Mouse (Mus musculus): ENCODE data around the gene Gpr182.
A peak's percentile ranks its signal among the peaks of the same experiment; 100 is the strongest.

Gene Gpr182

DNA sequence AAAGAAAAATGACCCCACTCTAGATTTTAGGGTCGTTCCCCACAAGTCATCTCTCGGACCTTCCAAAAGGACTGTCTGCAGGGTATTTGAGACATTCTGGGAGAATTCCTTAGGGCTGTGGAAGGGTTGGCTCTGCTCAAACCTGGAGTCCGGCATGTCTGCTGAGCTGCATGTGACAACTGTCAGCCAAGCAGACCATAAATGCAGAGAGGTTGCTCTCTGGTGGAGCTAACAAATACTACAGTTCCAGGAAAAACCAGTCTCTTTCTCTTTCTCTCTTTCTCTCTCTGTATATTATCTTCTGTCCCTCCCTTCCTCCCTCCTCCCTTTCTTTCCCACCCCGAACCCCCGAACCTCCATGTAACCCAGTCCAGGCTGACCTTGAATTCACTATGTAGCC lies 17.1 kb downstream of the Gpr182 start:
- Histone ChIP-seq H3K9me3 (ENCODE audit: low read length) (peaks cover 10% of the 10 kb centered on the region), H3K27me3 (ENCODE audit: insufficient read depth, low read length) (peaks cover 7% of the 10 kb centered on the region; the same call in 1 of the 2 replicates), H3K36me3 (ENCODE audit: insufficient read depth, low read length) (no peaks in the 10 kb centered on the region), H3K4me3 (replicated peaks; ENCODE audit: low read length) (no peak overlapping the region), H3K4me1 (replicated peaks; ENCODE audit: low read depth, low read length) (peaks cover 27% of the 10 kb centered on the region)
- TF ChIP-seq CTCF (conservative IDR thresholded peaks at IDR 0.05; ENCODE audit: low read length) (no peak; the same call in 1 of the 2 replicates), POU5F1 (IDR thresholded peaks at IDR 0.05; ENCODE audit: borderline replicate concordance, low read length) (no peak), NANOG (IDR thresholded peaks at IDR 0.05; ENCODE audit: borderline replicate concordance, low read length) (no peak)

GRCm38 (mm10) chr10:127731397-127731796 lies 20.1 kb downstream of the Gpr182 start:
- Histone ChIP-seq H3K4me3 (replicated peaks; ENCODE audit: low read length) (no peak overlapping the region), H3K9me3 (ENCODE audit: low read length) (peaks cover 10% of the 10 kb centered on the region), H3K36me3 (ENCODE audit: insufficient read depth, low read length) (no peaks in the 10 kb centered on the region), H3K27me3 (ENCODE audit: insufficient read depth, low read length) (peaks cover 19% of the 10 kb centered on the region), H3K4me1 (replicated peaks; ENCODE audit: low read depth, low read length) (peaks cover 39% of the 10 kb centered on the region)
- TF ChIP-seq POU5F1 (IDR thresholded peaks at IDR 0.05; ENCODE audit: borderline replicate concordance, low read length) (no peak), CTCF (conservative IDR thresholded peaks at IDR 0.05; ENCODE audit: low read length) (no peak), NANOG (IDR thresholded peaks at IDR 0.05; ENCODE audit: borderline replicate concordance, low read length) (no peak)

- Histone ChIP-seq H3K4me1 (replicated peaks; ENCODE audit: low read depth, low read length) (peaks cover 39% of the 10 kb centered on the region), H3K27me3 (ENCODE audit: insufficient read depth, low read length) (peaks cover 20% of the 10 kb centered on the region), H3K4me3 (replicated peaks; ENCODE audit: low read length) (no peak overlapping the region), H3K9me3 (ENCODE audit: low read length) (peaks cover 10% of the 10 kb centered on the region), H3K36me3 (ENCODE audit: insufficient read depth, low read length) (no peaks in the 10 kb centered on the region)
- TF ChIP-seq NANOG (IDR thresholded peaks at IDR 0.05; ENCODE audit: borderline replicate concordance, low read length) (no peak), POU5F1 (IDR thresholded peaks at IDR 0.05; ENCODE audit: borderline replicate concordance, low read length) (no peak), CTCF (conservative IDR thresholded peaks at IDR 0.05; ENCODE audit: low read length) (no peak)
Measured at GRCm38 (mm10) chr10:127730933-127731310, 20.6 kb downstream of the Gpr182 start.

DNA sequence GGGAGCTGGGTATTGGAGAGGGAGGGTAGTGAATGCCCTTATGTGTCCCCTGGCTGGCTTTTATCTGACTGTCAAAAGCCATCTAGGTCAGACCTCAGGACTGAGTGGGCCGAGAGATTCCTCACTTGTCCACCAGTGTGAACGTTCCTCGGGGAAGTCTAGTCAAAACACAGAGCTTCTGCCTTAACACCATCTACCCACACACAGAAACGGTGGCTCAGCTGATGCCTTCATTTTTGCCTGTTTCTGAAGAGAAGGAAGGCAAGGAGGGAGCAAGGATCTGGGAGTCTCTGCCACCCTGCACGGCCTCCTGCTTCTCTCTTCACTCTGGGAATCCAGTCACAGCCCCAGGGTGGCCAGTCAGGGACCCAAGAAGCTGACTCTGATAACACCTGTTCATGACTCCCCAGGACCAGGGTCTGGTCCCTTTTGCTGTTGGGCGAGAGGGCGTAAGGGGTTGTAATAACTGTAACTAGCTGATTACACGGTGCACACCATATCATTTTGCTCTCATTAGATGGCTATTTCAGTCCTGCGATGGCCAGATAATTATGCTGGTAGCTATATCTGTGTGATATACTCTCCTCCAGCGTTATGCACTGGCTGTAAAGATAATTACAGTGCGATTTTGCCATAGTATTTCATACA lies 21.1 kb downstream of the Gpr182 start:
- no peak overlapping the region for H3K4me3 ChIP-seq (replicated peaks; ENCODE audit: low read length)

GRCm38 (mm10) chr10:127728437-127728836 lies 23.1 kb downstream of the Gpr182 start:
- Histone ChIP-seq H3K4me1 (replicated peaks; ENCODE audit: low read depth, low read length) (peaks cover 34% of the 10 kb centered on the region), H3K36me3 (ENCODE audit: insufficient read depth, low read length) (no peaks in the 10 kb centered on the region), H3K4me3 (replicated peaks; ENCODE audit: low read length) (0 out of 2 replicates have a peak overlapping the region, but pooled peaks have one; percentile 6), H3K9me3 (ENCODE audit: low read length) (no peaks in the 10 kb centered on the region), H3K27me3 (ENCODE audit: insufficient read depth, low read length) (peaks cover 33% of the 10 kb centered on the region)
- TF ChIP-seq CTCF (conservative IDR thresholded peaks at IDR 0.05; ENCODE audit: low read length) (no peak), POU5F1 (IDR thresholded peaks at IDR 0.05; ENCODE audit: borderline replicate concordance, low read length) (no peak), NANOG (IDR thresholded peaks at IDR 0.05; ENCODE audit: borderline replicate concordance, low read length) (no peak)

More for the DNA sequence above, 21.1 kb downstream of the Gpr182 start:
- Histone ChIP-seq H3K27me3 (ENCODE audit: insufficient read depth, low read length) (peaks cover 25% of the 10 kb centered on the region), H3K9me3 (ENCODE audit: low read length) (peaks cover 9% of the 10 kb centered on the region), H3K36me3 (ENCODE audit: insufficient read depth, low read length) (no peaks in the 10 kb centered on the region), H3K4me1 (replicated peaks; ENCODE audit: low read depth, low read length) (peaks cover 39% of the 10 kb centered on the region)
- TF ChIP-seq POU5F1 (IDR thresholded peaks at IDR 0.05; ENCODE audit: borderline replicate concordance, low read length) (no peak), CTCF (conservative IDR thresholded peaks at IDR 0.05; ENCODE audit: low read length) (no peak), NANOG (IDR thresholded peaks at IDR 0.05; ENCODE audit: borderline replicate concordance, low read length) (no peak)

GRCm38 (mm10) chr10:127725136-127725535 lies 26.4 kb downstream of the Gpr182 start:
- TF ChIP-seq POU5F1 (IDR thresholded peaks at IDR 0.05; ENCODE audit: borderline replicate concordance, low read length) (no peak), CTCF (conservative IDR thresholded peaks at IDR 0.05; ENCODE audit: low read length) (no peak), NANOG (IDR thresholded peaks at IDR 0.05; ENCODE audit: borderline replicate concordance, low read length) (no peak)
- Histone ChIP-seq H3K27me3 (ENCODE audit: insufficient read depth, low read length) (peaks cover 43% of the 10 kb centered on the region), H3K36me3 (ENCODE audit: insufficient read depth, low read length) (no peaks in the 10 kb centered on the region), H3K4me1 (replicated peaks; ENCODE audit: low read depth, low read length) (peaks cover 50% of the 10 kb centered on the region), H3K4me3 (replicated peaks; ENCODE audit: low read length) (no peak overlapping the region), H3K9me3 (ENCODE audit: low read length) (no peaks in the 10 kb centered on the region)

GRCm38 (mm10) chr10:127724178-127724577 lies 27.4 kb downstream of the Gpr182 start, which contains the start of gene Tac2:
TSS of gene Tac2 (plus strand) at chr10:127724478.
- Histone ChIP-seq H3K36me3 (ENCODE audit: insufficient read depth, low read length) (no peaks in the 10 kb centered on the region), H3K4me1 (replicated peaks; ENCODE audit: low read depth, low read length) (peaks cover 60% of the 10 kb centered on the region), H3K4me3 (replicated peaks; ENCODE audit: low read length) (no peak within 1 kb of the TSS), H3K27me3 (ENCODE audit: insufficient read depth, low read length) (peaks cover 50% of the 10 kb centered on the region), H3K9me3 (ENCODE audit: low read length) (no peaks in the 10 kb centered on the region)
- TF ChIP-seq CTCF (conservative IDR thresholded peaks at IDR 0.05; ENCODE audit: low read length) (no peak), POU5F1 (IDR thresholded peaks at IDR 0.05; ENCODE audit: borderline replicate concordance, low read length) (no peak), NANOG (IDR thresholded peaks at IDR 0.05; ENCODE audit: borderline replicate concordance, low read length) (no peak)

DNA sequence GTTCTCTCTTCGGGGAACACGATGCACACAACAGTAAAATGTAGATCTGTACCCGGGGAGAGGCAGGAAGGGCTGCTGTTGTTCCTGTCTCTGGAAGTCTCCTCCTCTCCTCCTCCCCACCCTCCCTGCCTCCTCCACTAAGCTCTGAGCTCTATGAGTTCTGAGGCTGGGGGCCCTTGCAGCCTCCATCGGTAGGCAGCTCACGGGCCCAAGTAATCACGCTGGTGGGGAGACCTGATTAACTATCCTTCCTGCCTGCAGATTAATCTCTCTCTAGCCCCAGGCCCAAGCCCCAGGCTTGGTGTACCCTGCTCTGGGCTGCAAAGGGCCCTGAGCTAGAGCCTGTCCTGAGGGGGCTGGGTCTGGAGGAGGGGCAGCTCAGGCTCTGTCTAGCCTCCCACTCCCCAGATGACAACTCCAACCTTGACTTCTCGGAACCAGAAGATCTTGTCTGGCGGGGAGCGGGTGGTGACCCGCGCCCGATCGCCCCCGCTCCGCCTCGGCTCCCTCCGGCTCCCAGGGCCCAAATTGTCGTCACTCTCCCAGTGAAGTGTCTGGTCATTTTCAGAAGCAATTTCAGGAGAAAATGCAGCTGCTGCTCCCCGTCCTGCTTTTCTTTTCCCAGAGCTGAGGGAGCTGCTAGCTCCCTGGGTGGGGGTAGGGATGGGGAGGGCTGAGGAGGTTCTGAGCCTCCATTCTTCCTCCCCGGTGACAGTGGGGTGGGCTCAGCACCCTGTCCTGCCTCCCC lies 29.7 kb downstream of the Gpr182 start:
- Histone ChIP-seq H3K27me3 (ENCODE audit: insufficient read depth, low read length) (peaks cover 39% of the 10 kb centered on the region), H3K9me3 (ENCODE audit: low read length) (no peaks in the 10 kb centered on the region), H3K4me3 (replicated peaks; ENCODE audit: low read length) (peak overlapping the region; percentile 47), H3K36me3 (ENCODE audit: insufficient read depth, low read length) (no peaks in the 10 kb centered on the region), H3K4me1 (replicated peaks; ENCODE audit: low read depth, low read length) (peaks cover 63% of the 10 kb centered on the region)
- TF ChIP-seq CTCF (conservative IDR thresholded peaks at IDR 0.05; ENCODE audit: low read length) (no peak), NANOG (IDR thresholded peaks at IDR 0.05; ENCODE audit: borderline replicate concordance, low read length) (no peak), POU5F1 (IDR thresholded peaks at IDR 0.05; ENCODE audit: borderline replicate concordance, low read length) (no peak)

All from E14TG2a.4 (cell line).